Mouse (Mus musculus) spleen, embryonic (tissue): ENCODE results near the gene Stat2.

Experiments
- CTCF ChIA-PET: fragments of 350-600 bp; sonication (Branson Sonifier 250); formaldehyde crosslinking; loops from one replicate; lab custom pipeline; 2022; lab: Charles Lee

Gene Stat2

DNA sequence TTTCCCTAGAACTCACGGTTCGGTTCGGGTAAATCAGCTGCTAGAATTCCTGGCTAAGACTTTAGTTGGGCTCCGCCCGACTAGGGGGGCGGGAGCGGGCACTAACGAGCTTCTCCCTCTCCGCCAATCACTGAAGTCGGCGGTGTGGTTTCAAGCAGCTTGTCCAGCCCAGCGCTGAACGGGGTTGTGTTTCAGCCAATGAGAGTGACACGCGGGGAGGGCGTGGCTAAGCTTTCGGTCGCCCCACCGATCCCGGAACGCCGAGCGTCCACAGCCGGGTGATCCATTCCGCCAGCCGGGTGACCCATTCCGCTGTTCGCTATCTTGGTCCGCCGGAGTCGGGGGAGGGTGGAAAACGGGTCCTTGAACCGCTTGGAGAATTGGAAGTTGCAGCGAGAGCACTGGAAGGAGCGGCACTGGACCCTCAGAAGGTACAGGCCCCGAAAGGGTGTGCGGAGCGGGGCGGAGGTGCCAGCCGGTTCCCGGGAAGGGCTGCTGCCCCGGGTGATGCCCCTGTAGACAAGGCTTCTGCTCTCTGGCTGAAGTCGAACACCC, at the start of gene Stat2:
TSS of gene Stat2 (plus strand) at position 273 of the 555 bp plus-strand sequence.
- CTCF ChIA-PET: no interaction called here

DNA sequence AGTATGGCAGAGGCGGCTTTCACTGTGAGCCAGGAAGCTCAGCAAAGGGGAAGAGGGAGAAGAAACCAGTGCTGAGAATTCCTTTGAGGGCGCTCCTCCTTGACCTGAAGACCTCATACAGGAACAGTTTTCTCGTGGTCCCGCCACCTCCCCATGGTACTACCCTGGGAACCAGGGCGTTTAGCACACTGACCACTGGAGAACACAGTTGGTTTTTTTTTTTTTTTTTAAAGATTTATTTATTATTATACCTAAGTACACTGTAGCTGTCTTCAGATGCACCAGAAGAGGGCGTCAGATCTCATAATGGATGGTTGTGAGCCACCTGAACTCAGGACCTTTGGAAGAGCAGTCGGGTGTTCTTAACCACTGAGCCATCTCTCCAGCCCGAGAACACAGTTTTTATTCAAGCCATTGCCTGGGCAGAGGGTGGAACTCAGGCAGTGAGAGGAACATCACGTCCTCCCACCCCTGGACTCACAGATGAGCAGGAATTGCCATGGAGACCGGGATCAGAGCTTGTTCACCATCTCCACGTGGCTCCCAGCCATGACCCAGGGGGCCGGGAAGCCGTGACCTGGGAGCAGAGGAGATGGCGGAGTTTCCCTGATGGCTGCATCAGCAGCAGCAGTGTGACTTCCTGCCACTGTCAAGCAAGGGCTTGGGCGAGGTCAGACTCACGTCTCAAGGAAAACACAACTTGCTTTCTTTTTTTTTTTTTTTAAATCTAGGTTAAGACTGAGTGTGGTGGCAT, 48.6 kb upstream of the Stat2 start:
- CTCF ChIA-PET: interaction anchor here (0.6 kb wide), 1 partner anchor 15 kb away, joined by 5 read pairs; no protein-coding TSS in a partner anchor

DNA sequence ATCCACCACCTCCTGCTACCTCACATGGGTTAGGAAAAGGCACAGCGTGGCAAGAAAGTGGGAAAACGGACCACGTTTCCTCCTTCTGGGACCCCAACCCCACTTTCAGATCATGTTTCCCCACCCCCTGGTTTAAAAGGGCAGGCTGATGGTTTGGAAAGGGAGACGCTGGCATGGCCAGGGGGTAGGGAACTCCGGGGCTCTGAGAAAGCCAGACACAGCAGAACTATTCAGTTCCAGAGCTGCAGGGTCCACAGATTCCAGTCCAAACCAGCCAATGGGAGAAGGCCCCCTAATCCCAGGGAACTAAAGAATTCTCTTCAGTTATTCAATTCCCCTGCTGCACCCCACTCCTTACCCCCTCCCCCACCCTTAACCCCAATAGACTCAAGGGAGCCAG, 45.3 kb upstream of the Stat2 start:
- CTCF ChIA-PET: no interaction called here

DNA sequence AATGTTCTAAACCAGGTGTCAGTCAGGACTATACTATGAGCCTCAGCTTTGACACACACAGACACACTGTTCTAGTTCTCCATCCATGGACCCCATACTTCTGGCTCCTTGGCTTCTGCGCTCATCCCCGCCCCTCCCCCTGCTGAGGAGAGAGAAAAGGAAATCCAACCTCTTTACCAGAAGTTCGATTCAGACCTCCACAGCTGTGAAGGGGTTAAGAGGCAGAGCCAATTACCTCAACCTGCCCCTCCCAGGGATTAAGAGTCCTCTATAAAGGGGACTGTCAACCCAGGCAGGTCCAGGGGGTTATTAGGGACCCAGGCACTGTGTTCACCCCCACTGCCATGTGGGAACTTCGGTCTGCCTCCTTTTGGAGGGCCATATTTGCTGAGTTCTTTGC, 44.8 kb upstream of the Stat2 start, which contains the start of gene Mip:
TSS of gene Mip (plus strand) at position 301 of the 400 bp plus-strand sequence.
- CTCF ChIA-PET: no interaction called here

DNA sequence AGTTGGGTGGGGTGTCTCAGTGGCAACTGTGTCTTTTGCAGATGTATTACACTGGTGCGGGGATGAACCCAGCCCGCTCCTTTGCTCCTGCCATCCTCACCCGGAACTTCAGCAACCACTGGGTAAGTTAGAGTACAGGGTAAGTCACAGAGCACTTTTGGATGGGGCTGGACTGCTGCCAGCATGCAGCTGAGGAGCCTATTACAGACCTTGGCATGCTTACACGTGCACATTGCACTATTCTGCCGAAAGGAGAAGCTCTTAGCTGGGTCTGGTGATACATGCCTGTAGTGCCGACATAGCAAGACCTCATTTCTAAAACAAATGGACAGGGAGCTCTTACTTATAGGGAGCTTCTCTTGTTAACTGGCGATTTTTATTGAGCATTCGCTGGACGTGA, 42.8 kb upstream of the Stat2 start:
- CTCF ChIA-PET: interaction anchor here (0.5 kb wide), 1 partner anchor 37 kb away, joined by 7 read pairs; no protein-coding TSS in a partner anchor

DNA sequence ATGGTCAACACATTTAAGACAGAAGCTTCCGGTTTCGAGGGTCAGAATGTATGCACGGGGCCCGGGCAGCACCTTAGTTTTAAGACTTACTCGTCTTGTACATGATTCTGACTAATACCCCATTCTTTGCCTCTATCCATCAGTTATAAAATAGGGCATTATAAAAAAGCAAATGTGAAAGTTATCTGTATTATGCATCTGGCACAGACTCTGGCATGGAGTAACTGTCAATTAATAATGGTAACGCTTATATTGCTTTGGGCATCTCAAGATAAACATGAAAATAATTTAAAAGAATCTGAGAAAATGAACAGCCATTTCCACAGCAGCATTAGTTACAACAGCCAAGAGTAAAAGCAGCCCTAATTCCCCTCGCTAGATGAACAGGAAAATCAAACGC, 42.4 kb upstream of the Stat2 start:
- CTCF ChIA-PET: interaction anchor here (0.7 kb wide), 1 partner anchor 198 kb away, joined by 3 read pairs; no protein-coding TSS in a partner anchor

DNA sequence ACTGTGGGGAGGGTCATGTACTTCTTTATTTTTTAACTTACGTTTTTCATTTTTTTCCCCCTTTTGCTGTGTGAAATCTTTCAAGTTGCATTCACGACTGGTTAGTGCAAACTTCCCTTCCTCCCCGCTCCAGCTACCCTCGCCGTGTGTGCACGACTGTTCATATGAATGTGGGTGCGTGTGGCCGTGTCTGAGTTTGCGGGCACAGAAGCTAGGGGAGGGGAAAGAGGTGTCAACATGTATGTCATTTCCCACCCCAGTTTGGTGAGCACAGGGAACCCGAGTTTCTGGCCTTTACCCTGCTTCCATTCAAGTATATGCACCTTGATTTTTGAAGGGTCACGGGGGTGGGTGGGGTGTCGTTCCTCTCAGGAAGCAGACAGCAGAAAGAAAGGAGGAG, 39.8 kb upstream of the Stat2 start:
- CTCF ChIA-PET: no interaction called here

DNA sequence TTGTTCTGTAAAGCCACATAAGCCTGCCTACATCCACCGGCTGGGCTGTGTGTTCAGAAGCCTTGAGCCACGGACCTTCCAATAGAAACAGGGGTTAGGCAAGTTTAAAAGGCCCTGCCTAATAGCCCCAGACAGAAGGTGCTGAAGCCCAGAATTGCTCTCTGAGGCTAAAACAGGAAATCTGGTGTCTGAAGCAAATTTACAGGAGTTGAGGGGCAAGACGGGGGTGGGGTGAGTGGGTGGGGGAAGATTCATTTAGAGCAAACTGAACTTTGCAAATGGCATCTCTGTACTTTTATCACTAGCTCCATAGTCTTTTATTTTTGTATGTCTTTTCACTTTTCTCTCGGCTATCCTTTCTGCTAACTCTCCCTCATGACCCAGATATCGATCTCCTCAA, 39.2 kb upstream of the Stat2 start:
- CTCF ChIA-PET: interaction anchor here (0.7 to 1.9 kb wide), 4 partner anchors 16 to 160 kb away, joined by 4 to 10 read pairs (median 5); no protein-coding TSS in a partner anchor

DNA sequence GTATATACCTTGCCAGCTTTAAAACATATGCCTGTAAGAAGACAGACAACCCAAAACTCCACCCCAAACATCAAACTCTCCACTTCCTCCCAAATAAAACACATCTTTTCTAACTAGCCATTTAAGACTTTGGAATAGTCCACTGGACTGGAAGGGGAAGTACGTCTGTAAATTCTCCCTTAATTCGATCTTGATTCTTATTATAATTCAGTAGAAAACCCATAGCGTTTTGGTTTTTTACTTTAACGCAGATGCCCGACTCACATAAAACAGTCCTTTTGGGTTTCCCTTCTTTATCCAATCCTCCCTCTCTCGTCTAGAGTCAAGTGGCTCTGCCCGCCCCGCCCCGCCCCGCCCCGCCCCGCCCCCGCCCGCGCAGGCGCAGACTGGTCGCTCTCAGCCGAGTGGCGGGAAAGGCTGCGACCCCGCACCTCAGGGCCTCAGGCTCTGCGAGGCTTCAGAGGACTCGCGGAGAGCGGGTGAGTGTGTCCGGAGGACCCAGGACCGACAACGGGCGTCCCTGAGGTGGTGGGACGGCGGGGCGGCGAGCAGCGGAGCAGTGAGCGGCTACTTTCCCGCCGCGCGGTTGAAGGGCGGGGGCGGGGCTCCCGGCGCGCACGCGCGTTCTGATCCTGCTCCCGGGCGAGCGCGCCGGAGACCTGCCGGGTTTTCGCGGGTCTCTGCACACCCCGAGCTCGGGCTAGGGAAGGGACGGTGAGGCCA, 38.5 kb upstream of the Stat2 start, which contains the start of gene Timeless:
TSS of gene Timeless (plus strand) at position 369 of the 723 bp plus-strand sequence.
- CTCF ChIA-PET: interaction anchor here (0.7 to 1.9 kb wide), 4 partner anchors 17 to 161 kb away, joined by 4 to 10 read pairs (median 5); no protein-coding TSS in a partner anchor

DNA sequence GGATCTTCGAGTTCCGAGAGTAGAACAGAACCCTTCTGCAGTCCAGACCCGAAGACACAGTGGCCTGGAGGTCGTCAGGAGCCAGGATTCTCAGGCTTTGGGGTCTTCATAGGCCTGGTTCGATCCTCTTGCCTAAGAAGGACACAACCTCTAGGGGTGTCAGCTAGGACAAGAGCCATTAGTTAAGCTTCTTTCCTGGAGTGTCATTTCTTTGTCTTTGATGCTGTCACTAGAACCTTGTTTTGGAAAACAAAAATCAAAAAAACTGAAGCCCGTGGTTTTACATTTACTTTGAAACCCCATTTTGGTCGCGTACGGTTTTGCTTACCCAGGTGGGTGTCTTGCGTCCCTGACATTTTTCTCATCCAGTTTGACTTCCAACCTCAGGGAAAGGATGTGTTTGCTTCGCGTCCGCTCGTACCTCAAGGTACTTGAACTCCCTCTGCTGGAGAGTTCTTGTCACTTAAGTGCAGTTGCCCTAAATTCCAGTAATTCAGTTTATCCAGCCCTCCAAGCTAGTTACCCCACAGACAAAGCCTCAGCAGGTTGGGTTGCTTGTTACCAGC, 37.9 kb upstream of the Stat2 start:
- CTCF ChIA-PET: interaction anchor here (0.6 to 1.9 kb wide), 3 partner anchors 19 to 195 kb away, joined by 3 to 10 read pairs (median 4); no protein-coding TSS in a partner anchor

DNA sequence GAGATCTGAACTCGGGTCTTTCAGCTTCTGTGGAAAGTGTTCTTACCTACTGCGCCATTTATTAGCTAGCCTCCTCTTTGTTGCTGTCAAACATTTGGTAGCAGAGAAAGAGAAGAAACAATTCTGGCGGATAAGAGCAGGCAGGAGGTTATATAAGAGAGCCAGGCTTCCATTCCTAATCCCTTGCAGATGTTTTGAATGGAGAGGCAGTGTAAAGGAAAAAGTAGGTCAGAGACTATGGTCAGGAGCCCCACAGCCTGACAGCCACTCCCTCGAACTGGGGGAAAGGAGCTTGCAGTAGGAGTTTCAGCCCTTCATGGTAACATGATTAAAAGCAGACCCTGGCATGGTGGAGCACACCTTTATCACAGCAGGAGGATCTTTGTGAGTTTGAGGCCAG, 34.0 kb upstream of the Stat2 start:
- CTCF ChIA-PET: no interaction called here

DNA sequence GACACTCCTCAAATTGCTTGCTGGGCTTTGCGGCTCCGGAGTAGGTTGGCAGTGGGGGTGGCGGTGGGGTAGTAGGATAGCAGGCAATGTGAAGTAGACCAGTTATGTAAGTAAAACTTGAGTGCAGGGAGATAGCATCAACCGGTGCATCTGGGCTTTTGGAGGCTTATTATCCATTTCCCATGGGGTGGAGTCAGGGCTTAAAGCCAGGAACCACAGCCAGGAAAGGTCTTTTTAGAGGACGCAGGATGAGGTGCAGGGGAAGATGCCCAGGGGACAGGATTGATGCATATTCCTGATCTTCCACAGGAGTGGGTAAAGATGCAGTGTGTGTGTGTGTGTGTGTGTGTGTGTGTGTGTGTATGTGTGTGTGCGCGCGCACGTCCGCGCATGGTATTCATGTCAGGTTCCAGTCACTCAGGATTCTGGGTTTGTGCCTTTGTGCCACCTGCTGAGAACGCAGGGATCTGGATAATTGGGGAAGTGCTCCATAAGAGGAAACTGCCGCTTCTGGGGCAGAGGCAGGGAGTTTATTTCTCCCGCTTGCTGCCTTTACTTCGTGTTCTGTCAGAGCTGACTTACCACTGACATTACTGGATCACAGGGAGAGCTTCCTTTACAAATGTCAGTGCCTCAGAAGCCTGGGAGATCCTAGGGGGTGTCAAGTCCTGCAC, 32.4 kb upstream of the Stat2 start:
- CTCF ChIA-PET: no interaction called here

DNA sequence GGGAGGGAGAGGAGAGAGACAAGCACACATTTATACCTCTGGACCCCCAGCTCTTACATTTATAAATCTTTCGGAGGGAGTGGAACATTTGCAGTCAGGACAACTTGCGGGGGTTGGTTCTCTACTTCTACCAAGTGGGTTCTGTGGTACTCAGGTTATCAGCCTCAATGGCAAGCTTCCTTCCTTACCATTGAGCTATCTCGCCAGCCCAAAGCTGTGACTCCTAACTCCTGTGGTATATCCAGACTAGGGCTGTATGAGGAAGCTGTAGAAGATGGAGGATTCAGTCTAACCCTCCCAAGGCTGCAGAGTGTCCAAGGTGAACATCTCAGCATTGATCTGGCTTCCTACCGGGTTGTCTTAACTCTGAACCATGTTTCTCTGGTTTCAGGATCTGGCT, 31.2 kb upstream of the Stat2 start:
- CTCF ChIA-PET: interaction anchor here (0.7 kb wide), 1 partner anchor 900 kb away, joined by 3 read pairs; no protein-coding TSS in a partner anchor

DNA sequence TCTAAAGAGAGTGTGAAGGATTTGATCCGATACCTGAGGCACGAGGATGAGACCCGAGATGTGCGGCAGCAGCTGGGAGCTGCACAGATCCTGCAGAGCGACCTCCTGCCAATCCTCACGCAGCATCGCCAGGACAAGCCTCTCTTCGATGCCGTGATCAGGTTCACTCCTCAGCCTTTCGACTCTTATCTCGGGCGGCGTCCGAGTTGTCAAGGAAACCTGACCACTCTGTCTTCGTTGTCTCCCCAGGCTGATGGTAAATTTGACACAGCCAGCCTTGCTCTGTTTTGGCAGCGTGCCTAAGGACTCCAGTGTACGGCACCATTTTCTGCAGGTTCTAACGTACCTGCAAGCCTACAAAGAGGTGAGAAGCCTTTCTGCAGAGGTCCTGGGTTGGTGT, 30.2 kb upstream of the Stat2 start:
- CTCF ChIA-PET: no interaction called here

DNA sequence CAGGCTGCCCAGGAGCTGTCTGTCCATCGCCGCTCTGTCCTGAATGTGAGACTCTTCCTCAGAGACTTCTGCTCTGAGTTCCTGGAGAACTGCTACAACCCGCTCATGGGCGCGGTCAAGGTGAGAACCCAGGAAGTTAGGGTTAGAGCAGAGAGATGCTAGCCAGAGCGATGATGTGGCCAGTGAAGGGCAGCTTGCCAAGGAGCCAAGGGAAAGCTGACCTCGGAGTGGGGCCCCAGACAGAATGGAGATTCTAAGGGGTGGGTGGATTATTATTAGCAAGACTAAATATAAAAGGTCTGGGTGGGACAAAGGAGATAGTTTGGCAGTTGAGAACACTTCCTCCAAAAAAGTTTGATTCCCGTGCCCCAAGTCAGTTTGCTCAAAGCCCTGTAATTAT, 27.1 kb upstream of the Stat2 start:
- CTCF ChIA-PET: no interaction called here

DNA sequence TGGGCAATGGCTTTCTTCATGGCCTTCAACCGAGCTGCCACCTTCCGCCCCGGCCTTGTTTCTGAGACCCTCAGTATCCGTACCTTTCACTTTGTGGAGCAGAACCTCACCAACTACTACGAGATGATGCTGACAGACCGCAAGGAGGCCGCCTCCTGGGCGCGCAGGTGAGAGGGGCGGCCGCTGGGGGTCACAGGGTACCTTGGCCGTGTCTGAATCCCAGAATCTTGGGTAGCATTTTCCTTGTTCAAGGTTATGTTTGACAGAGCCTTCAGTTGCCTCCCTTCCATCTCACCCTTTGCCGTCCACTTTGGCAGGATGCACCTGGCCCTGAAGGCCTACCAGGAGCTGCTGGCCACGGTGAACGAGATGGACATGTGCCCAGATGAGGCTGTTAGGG, 26.2 kb upstream of the Stat2 start:
- CTCF ChIA-PET: no interaction called here

DNA sequence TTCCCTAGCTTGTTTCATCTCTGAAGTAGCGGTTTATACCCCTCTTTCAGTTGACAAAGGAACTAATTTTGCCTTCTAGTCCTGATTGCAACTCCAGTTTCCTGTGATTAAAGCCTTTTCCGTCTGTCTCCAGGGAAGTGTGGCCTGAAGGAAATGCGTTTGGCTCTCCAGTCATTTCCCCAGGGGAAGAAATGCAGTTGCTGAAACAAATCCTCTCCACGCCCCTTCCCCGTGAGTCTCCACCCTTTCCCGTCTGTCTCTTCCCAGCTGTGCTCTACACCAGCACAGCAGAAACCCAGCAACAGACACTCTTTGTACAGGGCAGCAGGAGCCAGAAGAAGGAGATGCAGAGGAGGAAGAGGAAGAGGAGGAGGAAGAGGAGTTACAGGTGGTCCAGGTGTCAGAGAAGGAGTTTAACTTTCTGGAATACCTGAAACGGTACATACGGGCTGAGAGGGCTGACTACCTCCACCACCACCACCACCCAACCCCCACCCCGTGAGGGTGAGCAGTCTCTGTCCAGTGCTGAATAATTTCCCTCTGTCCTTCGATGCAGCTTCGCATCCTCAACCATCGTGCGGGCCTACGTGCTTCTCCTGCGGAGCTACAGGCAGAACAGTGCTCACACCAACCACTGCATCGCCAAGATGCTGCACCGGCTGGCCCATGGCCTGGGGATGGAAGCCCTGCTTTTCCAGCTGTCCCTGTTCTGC, 23.2 kb upstream of the Stat2 start:
- CTCF ChIA-PET: no interaction called here

DNA sequence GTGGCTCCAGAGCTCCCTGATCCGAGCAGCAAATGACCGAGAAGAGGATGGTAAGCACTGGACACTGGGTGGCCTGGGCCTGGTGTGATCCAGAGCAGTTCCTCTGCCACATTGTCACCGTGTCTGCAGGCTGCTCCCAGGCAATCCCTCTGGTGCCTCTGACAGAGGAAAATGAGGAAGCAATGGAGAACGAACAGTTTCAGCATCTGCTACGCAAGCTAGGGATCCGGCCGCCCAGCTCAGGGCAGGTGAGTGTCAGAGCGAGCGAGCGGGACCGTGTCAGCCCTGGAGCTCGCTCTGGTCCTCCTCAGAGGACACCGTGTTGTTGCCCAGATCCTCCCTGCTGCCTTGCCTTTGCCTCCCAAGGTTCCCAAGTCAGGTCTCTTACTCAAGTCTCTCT, 19.8 kb upstream of the Stat2 start:
- CTCF ChIA-PET: no interaction called here

DNA sequence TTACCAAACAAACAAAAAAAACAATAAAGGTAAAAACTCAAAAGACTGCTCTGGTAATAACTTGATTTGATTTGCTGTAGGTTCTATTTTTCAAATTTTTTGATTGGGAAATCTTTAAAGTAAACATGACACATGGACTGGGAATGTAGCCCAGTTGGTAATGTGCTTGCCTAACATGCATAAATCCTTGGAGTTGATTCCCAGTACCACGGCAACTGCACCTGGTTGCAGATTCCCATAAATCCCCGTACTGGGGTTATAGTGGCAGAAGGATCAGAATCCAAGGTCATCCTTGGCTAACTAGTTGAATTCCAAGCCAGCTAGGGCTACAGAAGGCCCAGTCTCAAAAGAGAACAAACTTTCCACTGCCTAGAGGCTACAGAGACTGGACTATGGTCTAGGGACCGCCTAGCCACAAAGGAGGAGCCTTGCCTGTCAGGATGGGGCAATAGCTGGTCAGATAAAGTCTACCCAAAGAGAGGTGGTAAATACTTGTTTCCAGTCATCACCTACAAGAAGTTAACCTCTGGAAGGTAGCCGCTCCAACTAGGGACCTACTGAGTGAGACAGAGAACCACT, 16.6 kb upstream of the Stat2 start, which contains the start of gene Apon:
TSS of gene Apon (plus strand) at position 420 of the 579 bp plus-strand sequence.
- CTCF ChIA-PET: no interaction called here

DNA sequence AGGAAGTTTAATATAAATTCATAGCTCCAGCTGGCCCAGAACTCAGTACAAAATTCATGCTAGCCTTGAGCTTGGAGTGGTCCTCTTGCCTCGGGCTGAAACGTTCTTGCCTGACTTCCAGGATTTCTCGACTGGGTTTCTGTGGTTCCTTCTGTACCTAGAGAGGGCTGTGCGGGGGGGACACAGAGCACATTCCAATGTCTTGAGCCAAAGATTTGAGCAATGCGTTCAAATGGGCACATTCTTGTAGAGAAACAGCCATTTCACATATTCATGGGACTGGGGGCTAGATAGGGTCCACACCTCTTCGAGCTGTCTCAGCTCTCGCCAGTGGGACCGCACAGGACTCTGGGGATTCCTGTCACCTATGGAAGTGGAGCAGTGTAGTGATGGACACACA, 14.4 kb upstream of the Stat2 start:
- CTCF ChIA-PET: no interaction called here
